Mouse (Mus musculus) gastrocnemius, postnatal 25 days (tissue): ENCODE measurements around the gene Fscn2. TPM values are rescaled to one million over a fixed set of nuclear protein-coding genes. Genes with fewer than 3 reads are reported as not detected.
"Not testable (repeated sequence)": the region's sequence is repeated elsewhere in the genome, so short reads cannot be mapped to it uniquely, and the experiment has no call there.

Source experiments
- DNase-seq: peaks from one replicate; pipeline ENCODE4 v3.0.0; 2022
- total RNA-seq, 2 experiments: library from RNA; stranded (reverse); gene quantifications; 1 replicate in 1 of 2; 2 replicates in 1 of 2; pipeline ENCODE4 v1.2.3; 2021

Gene Fscn2
- total RNA-seq, 2 experiments from 2014 or later: 0.29 to 0.31 TPM

- peak; percentile 25 for DNase-seq
These were observed 16.2 kb upstream of the Fscn2 start for GRCm38 (mm10) chr11:120345067-120345681.

- DNase-seq: peak; percentile 5
These were observed 14.8 kb upstream of the Fscn2 start for GRCm38 (mm10) chr11:120346383-120347034.

GRCm38 (mm10) chr11:120347301-120347700 lies 14.0 kb upstream of the Fscn2 start:
- peak; percentile 9 for DNase-seq

GRCm38 (mm10) chr11:120347791-120348683 lies 13.3 kb upstream of the Fscn2 start, which contains the start of gene Actg1:
Actg1 (minus strand) TSS chr11:120348542.
- DNase-seq: peak; percentile 90

GRCm38 (mm10) chr11:120348684-120349370 lies 12.5 kb upstream of the Fscn2 start:
- peak; percentile 79 for DNase-seq

- peak; percentile 62 for DNase-seq
These were observed 11.9 kb upstream of the Fscn2 start for GRCm38 (mm10) chr11:120349371-120349985.

- DNase-seq: peak; percentile 97
These were observed 11.2 kb upstream of the Fscn2 start for GRCm38 (mm10) chr11:120349986-120350702.

- DNase-seq: no peak
These were observed 10.6 kb upstream of the Fscn2 start for GRCm38 (mm10) chr11:120350711-120351110.

GRCm38 (mm10) chr11:120351250-120352092 lies 9.9 kb upstream of the Fscn2 start:
- no peak for DNase-seq

GRCm38 (mm10) chr11:120352093-120352350 lies 9.3 kb upstream of the Fscn2 start:
- not testable (repeated sequence) for DNase-seq

- no peak for DNase-seq
These were observed 8.6 kb upstream of the Fscn2 start for GRCm38 (mm10) chr11:120352571-120353290.

- peak; percentile 88 for DNase-seq
These were observed 7.6 kb upstream of the Fscn2 start for GRCm38 (mm10) chr11:120353500-120354303.

GRCm38 (mm10) chr11:120354304-120355276 lies 6.7 kb upstream of the Fscn2 start:
- no peak for DNase-seq

GRCm38 (mm10) chr11:120355277-120356039 lies 5.9 kb upstream of the Fscn2 start:
- DNase-seq: no peak

GRCm38 (mm10) chr11:120356319-120356840 lies 5.0 kb upstream of the Fscn2 start:
- DNase-seq: no peak

- no peak for DNase-seq
These were observed 4.4 kb upstream of the Fscn2 start for GRCm38 (mm10) chr11:120356900-120357299.
